Mouse (Mus musculus) adrenal gland, postnatal 10 days (tissue): Measurements from ENCODE around the gene Sestd1. TPM values are rescaled to one million over a fixed set of nuclear protein-coding genes. Genes with fewer than 3 reads are reported as not detected.

Source experiments
- DNase-seq: peaks from one replicate; pipeline ENCODE4 v3.0.0; 2021; ENCODE audit warnings: mixed read lengths
- total RNA-seq, 2 experiments: library from RNA; stranded (reverse); gene quantifications; 2 replicates each; pipeline ENCODE4 v1.2.3; 2021

Gene Sestd1
- total RNA-seq, 2 experiments from 2014 or later = 15.9 to 19.3 TPM

- DNase-seq = peak; percentile 14
These were observed 59.4 kb downstream of the Sestd1 start for GRCm38 (mm10) chr2:77220960-77221359.

- no peak for DNase-seq
These were observed 67.5 kb downstream of the Sestd1 start for GRCm38 (mm10) chr2:77212885-77213284.

DNA sequence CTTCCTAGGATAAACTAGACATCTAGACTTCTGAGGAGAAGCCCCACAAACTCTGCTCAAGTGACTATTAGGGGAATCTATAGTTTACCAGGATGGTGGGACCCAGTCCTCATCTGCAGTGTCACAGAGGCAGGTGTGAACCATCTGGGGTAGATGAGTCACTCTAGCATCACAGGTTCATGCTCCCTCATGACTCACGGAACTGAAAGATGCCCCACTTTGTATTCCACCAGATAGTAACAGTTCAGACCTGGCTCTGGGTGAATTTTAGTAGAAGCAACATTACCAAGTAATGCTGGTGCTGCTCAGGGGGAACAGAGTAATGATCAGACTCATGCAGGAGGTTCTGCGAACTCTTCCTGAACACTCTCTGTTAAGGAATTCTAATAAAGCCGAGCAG is 73.4 kb downstream of the Sestd1 start:
- DNase-seq = no peak

DNA sequence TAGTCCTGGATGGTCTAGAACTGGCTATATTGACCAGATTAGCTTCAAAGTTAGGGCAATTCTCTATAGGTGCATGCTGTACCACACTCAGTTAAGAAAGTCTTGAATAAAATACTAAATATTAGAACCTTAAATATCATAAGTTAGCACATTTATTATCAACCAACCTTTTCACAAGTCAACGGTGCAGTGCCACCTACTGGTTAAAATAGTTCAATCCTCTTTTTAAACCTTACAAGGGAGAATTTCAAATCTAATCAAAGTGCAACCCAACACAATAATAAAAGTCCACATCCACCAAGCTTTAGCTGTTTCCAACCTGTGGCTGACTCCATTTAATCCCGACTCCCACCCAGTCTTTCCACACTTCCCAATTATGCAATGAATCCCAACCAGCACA is 76.5 kb downstream of the Sestd1 start:
- no peak for DNase-seq

DNA sequence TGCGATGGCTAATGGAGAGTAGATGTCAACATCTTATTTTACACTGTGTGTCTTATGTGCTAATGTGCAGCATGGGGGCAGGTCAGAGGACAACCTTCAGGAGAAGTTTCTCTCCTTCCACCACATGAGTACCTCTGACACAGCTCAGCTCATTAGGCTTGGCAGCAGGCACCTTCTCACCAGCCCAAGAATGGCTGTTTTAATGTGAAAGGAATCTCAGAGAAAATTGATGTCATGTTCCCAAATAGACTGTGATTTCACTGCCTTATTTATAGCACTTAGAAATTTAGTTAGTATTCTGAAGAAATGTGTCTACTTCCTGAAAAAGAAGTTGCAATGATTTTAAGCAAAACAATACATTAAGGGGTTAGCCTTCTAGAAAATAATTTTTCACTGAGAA is 78.5 kb downstream of the Sestd1 start:
- no peak for DNase-seq

DNA sequence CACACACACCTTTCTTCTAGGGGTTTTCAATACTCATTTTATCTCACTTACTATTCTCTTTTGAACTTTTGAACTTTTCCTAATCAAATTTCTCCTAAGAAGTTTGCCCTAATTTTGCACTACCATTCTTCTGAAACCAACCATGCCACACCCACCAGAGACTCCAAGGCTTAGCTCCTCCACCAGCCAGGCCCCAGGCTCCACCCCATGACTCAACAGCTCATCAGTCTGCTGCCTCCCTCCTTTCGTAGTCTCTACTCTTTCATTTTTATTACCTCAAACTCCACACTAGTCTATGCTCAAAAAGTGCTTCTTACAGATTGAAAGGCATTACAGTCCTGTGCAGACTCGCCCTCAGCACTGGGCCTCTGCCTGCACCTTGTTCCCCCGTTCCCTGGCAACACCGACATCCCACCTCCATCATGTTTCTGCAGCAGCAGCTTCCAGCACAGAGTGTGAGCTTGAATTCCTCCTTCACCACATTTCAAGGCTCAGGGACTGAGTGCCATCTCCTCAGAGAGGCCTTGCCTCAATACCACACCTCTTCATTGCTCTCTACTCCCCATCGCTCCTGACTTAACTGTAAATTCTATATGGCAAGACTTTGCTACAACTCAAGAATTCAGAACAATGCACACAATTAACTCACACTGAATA is 79.3 kb downstream of the Sestd1 start:
- DNase-seq = peak; percentile 24

DNA sequence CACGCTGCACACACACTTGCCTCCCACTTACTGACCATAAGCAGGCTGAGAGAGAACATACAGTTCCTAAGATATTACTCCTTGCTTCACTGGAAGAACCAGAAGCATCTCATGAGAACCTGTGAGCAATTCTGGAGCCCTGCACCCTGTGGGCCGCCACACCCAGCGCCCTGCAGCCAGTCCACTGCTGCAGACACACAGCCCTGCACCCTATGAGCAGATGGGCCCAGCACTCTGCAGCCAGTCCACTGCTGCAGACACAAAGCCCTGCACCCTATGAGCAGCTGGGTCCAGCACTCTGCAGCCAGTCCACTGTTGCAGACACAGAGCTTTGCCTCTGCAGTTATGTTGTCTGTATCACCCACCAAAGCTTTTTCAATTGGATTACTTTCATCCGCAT is 80.0 kb downstream of the Sestd1 start:
- no peak for DNase-seq

DNA sequence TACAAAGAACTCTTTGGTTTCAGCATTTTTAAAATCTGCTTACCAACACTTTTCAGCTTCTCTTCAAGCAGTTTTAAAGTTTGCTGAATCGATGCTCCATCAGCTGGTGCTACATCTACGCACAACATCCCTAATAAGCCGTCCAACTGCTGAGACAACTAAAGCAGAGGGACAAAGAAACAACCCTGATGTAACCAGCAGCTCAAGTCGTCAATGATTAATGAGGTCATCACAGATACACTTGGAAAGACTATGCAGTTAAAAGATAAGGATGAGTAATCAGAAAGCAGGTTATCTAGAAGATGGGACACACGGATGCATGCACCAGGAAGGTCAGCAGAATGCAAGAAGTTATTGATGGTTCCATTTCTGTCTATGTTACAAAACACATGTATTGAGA is 82.1 kb downstream of the Sestd1 start:
- no peak for DNase-seq

- no peak for DNase-seq
These were observed 83.6 kb downstream of the Sestd1 start for GRCm38 (mm10) chr2:77196819-77197218.

DNA sequence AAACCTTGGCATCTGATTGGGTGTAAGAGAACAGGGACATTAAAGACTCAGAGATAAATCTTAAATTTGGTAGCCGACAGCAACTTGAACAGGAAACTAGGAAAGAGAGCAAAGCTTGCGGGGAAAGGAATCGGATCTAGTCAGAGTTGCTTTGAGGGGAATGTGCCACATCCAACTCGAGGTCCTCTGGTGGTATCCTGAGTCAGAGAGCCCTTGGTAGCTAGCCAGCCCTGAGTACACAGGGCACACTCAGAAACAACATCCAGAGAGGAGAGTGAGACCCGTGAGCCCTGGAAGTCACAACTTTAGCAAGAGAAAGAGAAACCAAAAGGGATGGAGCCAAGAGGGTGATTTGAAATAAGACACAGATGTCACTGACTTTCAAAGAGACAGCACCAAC is 85.3 kb downstream of the Sestd1 start:
- DNase-seq = peak; percentile 24

GRCm38 (mm10) chr2:77191811-77192210 is 88.6 kb downstream of the Sestd1 start:
- DNase-seq = no peak

GRCm38 (mm10) chr2:77190891-77191290 is 89.5 kb downstream of the Sestd1 start:
- DNase-seq = no peak

DNA sequence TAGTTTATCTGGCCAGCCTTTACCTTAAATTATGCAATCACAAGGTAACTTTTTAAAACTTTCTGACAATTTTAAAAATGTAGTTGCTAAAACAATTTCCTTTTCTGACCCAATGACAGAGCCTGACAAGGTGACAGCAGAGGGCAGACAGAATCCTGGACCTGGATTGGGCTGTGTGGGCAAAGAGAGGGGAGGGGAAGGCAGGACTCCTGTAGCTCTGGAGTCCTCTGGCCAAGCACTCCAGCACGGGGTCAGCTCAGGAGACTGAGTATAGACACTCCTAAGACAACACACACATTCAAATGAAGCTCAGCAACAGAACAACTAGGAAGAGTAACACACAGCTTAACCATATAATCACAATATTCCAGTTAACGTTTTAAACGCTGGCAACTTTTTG is 90.1 kb downstream of the Sestd1 start:
- no peak for DNase-seq

DNA sequence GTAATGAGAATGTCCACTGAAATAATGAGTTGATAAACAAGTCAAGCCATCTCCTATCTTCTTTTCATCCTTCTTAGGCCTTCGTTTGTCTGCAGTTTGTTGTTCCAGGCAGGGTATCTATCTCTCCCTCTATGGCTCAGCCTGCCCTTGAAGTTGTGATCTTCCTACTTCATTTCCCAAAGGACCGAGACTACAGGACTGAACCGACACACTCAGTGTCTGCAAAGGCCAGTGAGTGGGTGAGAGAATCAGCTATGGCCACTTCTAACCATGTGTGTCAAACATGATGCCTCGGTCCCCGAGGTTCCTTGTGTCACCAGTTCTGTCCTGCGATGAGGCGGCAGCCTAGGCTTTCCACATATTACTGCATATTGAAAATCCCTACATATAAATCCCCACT is 90.7 kb downstream of the Sestd1 start:
- DNase-seq = no peak

DNA sequence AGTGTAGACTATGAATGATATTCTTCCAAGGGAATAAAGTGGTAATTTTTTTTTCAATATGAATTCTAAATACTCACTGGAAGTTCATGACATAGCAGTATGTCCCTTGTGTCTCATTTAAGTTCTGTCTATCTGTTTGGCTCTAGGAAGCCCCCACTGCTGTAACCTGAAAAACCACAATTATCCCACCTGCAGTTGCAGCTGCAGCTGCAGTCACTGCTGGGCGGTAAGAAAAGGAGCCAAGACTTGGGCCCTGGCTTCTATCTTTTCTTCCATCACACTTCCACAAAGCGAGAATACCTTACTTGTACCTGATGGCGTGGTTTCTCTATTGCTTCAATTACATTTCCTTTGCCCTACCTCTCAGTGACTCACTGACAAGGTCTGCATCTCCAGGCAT is 92.9 kb downstream of the Sestd1 start:
- no peak for DNase-seq

DNA sequence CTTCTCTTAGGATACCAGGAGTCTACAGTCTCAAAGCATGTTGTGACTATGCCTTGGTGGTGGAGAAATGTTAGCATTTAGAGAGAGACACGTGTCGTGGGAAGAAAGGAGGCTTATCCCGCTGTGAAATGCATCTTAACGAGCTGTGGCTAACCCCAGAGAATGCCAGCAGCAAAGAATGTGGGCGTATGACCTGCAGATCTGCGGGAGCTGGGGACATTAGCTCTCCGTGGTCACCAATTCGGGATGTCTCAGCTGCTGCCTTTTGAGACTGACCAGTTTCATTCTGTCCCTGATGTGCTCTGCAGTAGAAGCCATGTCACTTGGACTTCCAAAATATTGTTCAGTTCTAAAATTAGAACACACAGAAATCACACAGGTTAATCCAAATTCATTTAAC is 93.5 kb downstream of the Sestd1 start:
- DNase-seq = no peak

- peak; percentile 27 for DNase-seq
These were observed 96.3 kb downstream of the Sestd1 start for GRCm38 (mm10) chr2:77184049-77184571.

- no peak for DNase-seq
These were observed 96.7 kb downstream of the Sestd1 start for GRCm38 (mm10) chr2:77183646-77184045.

- DNase-seq = no peak
These were observed 97.4 kb downstream of the Sestd1 start for GRCm38 (mm10) chr2:77182996-77183380.

DNA sequence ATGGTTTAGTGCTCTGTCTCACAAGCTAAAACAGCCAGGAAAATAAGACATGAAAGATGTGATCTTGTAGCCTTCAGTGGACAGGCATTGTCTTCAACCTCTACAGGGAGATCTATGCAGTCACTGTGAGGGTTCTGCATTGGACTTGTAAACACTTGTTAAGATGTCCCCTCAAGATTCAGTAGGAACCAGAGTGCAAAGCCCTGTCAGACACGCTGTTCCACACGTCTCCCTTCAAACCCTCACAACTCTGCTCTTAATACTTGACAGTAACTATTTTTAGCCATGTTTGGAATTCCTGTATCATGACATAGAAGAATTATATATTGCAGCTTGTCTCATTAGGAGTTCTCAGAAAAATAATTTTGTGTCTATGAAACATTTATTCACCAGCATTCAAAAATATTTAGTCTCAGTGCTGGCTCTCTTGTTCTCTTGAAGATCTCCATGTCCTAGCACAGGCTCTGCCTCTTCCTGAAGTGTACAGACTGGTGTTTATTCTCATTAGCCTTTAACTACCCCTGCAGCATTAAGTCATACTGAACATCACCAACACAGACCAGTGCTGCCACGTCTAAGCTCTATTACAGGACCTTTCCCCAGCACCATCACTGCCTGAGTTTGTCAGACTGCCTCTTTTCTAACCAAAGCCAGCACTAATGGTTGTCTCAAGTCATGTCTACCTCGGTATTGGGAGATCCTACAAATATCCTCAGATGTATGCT is 98.0 kb downstream of the Sestd1 start:
- DNase-seq = no peak

DNA sequence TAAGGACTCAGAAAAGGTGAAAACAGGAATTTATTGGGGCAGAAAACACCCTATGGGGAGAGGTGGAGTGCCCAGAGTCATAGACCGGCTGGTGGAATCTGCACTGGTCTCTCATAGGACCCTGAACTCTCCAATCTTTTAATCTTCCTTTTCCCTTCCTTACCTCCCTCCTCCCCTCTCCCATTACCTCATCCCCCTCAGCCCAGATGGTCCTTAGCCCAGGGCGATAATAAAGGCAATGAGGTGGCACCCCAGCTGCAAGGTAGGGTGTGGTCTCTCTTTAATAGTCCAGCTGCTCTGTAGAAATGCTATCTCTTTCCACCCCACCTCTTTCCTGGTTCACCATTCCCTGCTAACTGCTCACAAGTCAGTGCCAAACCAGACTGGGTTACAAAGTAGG is 102.9 kb downstream of the Sestd1 start:
- DNase-seq = no peak

DNA sequence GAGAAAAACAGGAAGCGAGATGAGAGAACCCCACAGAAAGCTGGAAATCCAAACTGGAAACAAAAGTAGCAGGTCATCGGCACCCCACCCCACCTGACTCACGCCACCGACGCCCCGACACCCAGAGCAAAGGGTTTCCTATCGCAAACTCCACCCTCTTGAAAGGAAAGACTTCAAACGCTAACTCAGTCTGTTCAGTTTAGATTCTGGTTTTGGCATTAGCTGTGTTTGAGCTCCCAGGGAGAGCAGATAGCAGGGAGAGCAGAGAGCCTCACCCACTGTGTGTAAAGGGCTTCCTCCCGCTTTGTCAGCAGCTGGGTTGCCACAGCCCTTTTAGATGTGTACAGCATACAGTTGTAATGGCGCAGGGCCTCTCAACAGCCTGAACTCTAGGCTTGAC is 104.0 kb downstream of the Sestd1 start:
- no peak for DNase-seq

- no peak for DNase-seq
These were observed 105.0 kb downstream of the Sestd1 start for GRCm38 (mm10) chr2:77175411-77175810.

DNA sequence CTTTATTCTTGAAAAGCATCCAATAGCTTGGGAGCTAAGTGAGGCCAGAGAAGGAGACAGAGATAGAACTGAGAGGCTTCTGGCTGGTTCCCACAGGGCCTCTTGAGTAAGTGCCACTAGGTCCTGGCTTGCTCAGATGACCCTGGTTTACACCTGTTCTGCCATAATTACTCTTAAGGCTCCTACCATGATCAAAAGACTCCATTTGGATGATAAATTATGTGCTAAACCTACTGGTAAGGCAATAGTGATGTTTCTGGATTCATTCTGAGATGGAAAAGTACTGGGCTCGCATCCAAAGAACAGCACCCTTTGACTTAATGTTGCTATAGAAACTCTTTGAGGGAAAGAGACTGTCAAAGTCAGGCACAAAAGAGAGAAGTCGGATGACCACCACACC is 106.1 kb downstream of the Sestd1 start:
- DNase-seq = no peak
